Mouse (Mus musculus) olfactory bulb, adult 2 months (tissue): Measurements from ENCODE around the gene Glrx3. TPM values are rescaled to one million over a fixed set of nuclear protein-coding genes. Genes with fewer than 3 reads are reported as not detected.

Source experiments
- H3K27ac ChIP-seq: fragments of 200-500 bp; 2 replicates; pipeline ENCODE4 v1.5.1; 2012; ENCODE audit warnings: low read depth, low read length; ENCODE audit not compliant: insufficient read depth
- H3K4me1 ChIP-seq: fragments of 200-500 bp; 2 replicates; pipeline ENCODE4 v1.6.1; 2012; ENCODE audit warnings: low read length; ENCODE audit not compliant: control insufficient read depth, insufficient read depth
- H3K4me3 ChIP-seq: fragments of 200-500 bp; 2 replicates; pipeline ENCODE4 v1.5.1; 2012; ENCODE audit warnings: mild to moderate bottlenecking, low read depth, low read length, moderate library complexity; ENCODE audit not compliant: insufficient read depth
- CTCF ChIP-seq: fragments of 200-500 bp; IDR thresholded peaks from 2 replicates; pipeline ENCODE4 v1.5.1; 2012; ENCODE audit warnings: low read depth, mild to moderate bottlenecking, low read length, moderate library complexity; ENCODE audit not compliant: insufficient read depth
- POLR2A ChIP-seq: fragments of 200-500 bp; IDR thresholded peaks from 2 replicates; pipeline ENCODE4 v1.6.1; 2012; ENCODE audit warnings: mild to moderate bottlenecking, low read depth, low read length, moderate library complexity; ENCODE audit not compliant: insufficient read depth
- WGBS: fragments of 180-500 bp; shearing (Covaris S2); methylation state at CpG from one replicate; pipeline ENCODE4 v1.1.7; 2018; 5-methylcytosine and 5-hydroxymethylcytosine counted together
- polyA plus RNA-seq: library from polyadenylated mRNA; stranded (reverse); fragments of >200 nt; gene quantifications from 2 replicates; pipeline ENCODE4 v1.2.4, GENCODE M21; 2012; ENCODE audit warnings: low replicate concordance; ENCODE audit not compliant: missing spikeins, insufficient read depth, insufficient read length

Glrx3 gene
- polyA plus RNA-seq, 1 experiment: not detected

GRCm38 (mm10) chr7:137498736-137499135 is 61.3 kb downstream of the Glrx3 start:
- H3K4me3 ChIP-seq: no peak overlapping the region
- no peak overlapping the region for H3K27ac ChIP-seq
- 89% methylated on average over 4 of the region's 4 CpGs for WGBS
- no peaks in the 10 kb centered on the region for H3K4me1 ChIP-seq
- TF ChIP-seq CTCF (no peak), POLR2A (no peak)

GRCm38 (mm10) chr7:137517588-137517987 is 80.2 kb downstream of the Glrx3 start:
- TF ChIP-seq POLR2A (no peak), CTCF (no peak)
- Histone ChIP-seq H3K4me1 (no peaks in the 10 kb centered on the region), H3K4me3 (no peak overlapping the region), H3K27ac (no peak overlapping the region)

- TF ChIP-seq CTCF (no peak), POLR2A (no peak)
- Histone ChIP-seq H3K4me3 (no peak overlapping the region), H3K4me1 (no peaks in the 10 kb centered on the region), H3K27ac (no peak overlapping the region)
- 47% methylated on average over 5 of the region's 5 CpGs for WGBS
Observed at GRCm38 (mm10) chr7:137518028-137518576, 80.7 kb downstream of the Glrx3 start.

Other genes starting within 250 kb of the Glrx3 start
- not detected in 2 replicates for gene Ebf3, start 123.2 kb upstream of the Glrx3 start, polyA plus RNA-seq
- gene 9430038I01Rik, start 26.9 kb upstream of the Glrx3 start, polyA plus RNA-seq: not detected in 2 replicates